Mouse (Mus musculus) splenic B cell, adult 2 months (primary cell): ENCODE results near the gene Ankra2.

Experiments
- DNase-seq: peaks from one replicate; pipeline ENCODE4 v3.0.0-alpha.2; 2011; ENCODE audit warnings: low read depth, low spot score
- H3K27me3 ChIP-seq: 2 replicates; pipeline ENCODE4 v1.6.1; 2012; ENCODE audit warnings: mild to moderate bottlenecking, low read length, moderate library complexity, mixed read lengths; ENCODE audit not compliant: control insufficient read depth, poor library complexity, insufficient read depth, severe bottlenecking
- H3K36me3 ChIP-seq: 2 replicates; pipeline ENCODE4 v1.6.1; 2012; ENCODE audit warnings: mild to moderate bottlenecking, low read length, moderate library complexity, mixed read lengths; ENCODE audit not compliant: control insufficient read depth, poor library complexity, insufficient read depth, severe bottlenecking

Ankra2 gene

GRCm38 (mm10) chr13:98262636-98263457 lies at the start of gene Ankra2, which contains the start of gene Utp15:
Gene Ankra2, plus strand, starts transcription at chr13:98263074.
Gene Utp15, minus strand, starts transcription at chr13:98263041.
- peaks cover 14% of the 10 kb centered on the region for H3K36me3 ChIP-seq
- H3K27me3 ChIP-seq: no peaks in the 10 kb centered on the region
- peak; percentile 99 for DNase-seq

- Histone ChIP-seq H3K36me3 (no peaks in the 10 kb centered on the region), H3K27me3 (no peaks in the 10 kb centered on the region)
- peak; percentile 11 for DNase-seq
Observed at GRCm38 (mm10) chr13:98222848-98223247, 40.0 kb upstream of the Ankra2 start.

- DNase-seq: no peak
- no peaks in the 10 kb centered on the region for H3K27me3 ChIP-seq
- H3K36me3 ChIP-seq: no peaks in the 10 kb centered on the region
Observed at GRCm38 (mm10) chr13:98226225-98226624, 36.6 kb upstream of the Ankra2 start.

- Histone ChIP-seq H3K36me3 (no peaks in the 10 kb centered on the region), H3K27me3 (no peaks in the 10 kb centered on the region)
- DNase-seq: no peak
Observed at GRCm38 (mm10) chr13:98230511-98230910, 32.4 kb upstream of the Ankra2 start.

GRCm38 (mm10) chr13:98235451-98235850 lies 27.4 kb upstream of the Ankra2 start:
- H3K36me3 ChIP-seq: no peaks in the 10 kb centered on the region
- H3K27me3 ChIP-seq: no peaks in the 10 kb centered on the region
- no peak for DNase-seq

- Histone ChIP-seq H3K27me3 (no peaks in the 10 kb centered on the region), H3K36me3 (no peaks in the 10 kb centered on the region)
- DNase-seq: peak; percentile 63
Observed at GRCm38 (mm10) chr13:98239978-98240641, 22.8 kb upstream of the Ankra2 start.

- no peak for DNase-seq
- Histone ChIP-seq H3K27me3 (no peaks in the 10 kb centered on the region), H3K36me3 (no peaks in the 10 kb centered on the region)
Observed at GRCm38 (mm10) chr13:98241531-98242282, 21.2 kb upstream of the Ankra2 start.

- H3K27me3 ChIP-seq: no peaks in the 10 kb centered on the region
- no peak for DNase-seq
- peaks cover 5% of the 10 kb centered on the region; the same call in 1 of the 2 replicates for H3K36me3 ChIP-seq
Observed at GRCm38 (mm10) chr13:98244571-98245350, 18.1 kb upstream of the Ankra2 start.

- no peak for DNase-seq
Observed at GRCm38 (mm10) chr13:98245386-98245785, 17.5 kb upstream of the Ankra2 start.

GRCm38 (mm10) chr13:98249594-98249993 lies 13.3 kb upstream of the Ankra2 start:
- DNase-seq: no peak
- no peaks in the 10 kb centered on the region for H3K27me3 ChIP-seq
- peaks cover 18% of the 10 kb centered on the region for H3K36me3 ChIP-seq

More at GRCm38 (mm10) chr13:98245386-98245785, 17.5 kb upstream of the Ankra2 start:
- H3K36me3 ChIP-seq: peaks cover 5% of the 10 kb centered on the region; the same call in 1 of the 2 replicates
- no peaks in the 10 kb centered on the region for H3K27me3 ChIP-seq

- Histone ChIP-seq H3K36me3 (peaks cover 32% of the 10 kb centered on the region), H3K27me3 (no peaks in the 10 kb centered on the region)
- no peak for DNase-seq
Observed at GRCm38 (mm10) chr13:98254921-98255320, 8.0 kb upstream of the Ankra2 start.

GRCm38 (mm10) chr13:98263458-98263987 lies 649 bp downstream of the Ankra2 start:
- H3K27me3 ChIP-seq: no peaks in the 10 kb centered on the region
- no peak for DNase-seq

GRCm38 (mm10) chr13:98264111-98264510 lies 1.2 kb downstream of the Ankra2 start:
- Histone ChIP-seq H3K36me3 (peaks cover 13% of the 10 kb centered on the region; the same call in 1 of the 2 replicates), H3K27me3 (no peaks in the 10 kb centered on the region)
- DNase-seq: peak; percentile 3

More at GRCm38 (mm10) chr13:98263458-98263987, 649 bp downstream of the Ankra2 start:
- H3K36me3 ChIP-seq: peaks cover 12% of the 10 kb centered on the region; the same call in 1 of the 2 replicates

- Histone ChIP-seq H3K36me3 (peaks cover 7% of the 10 kb centered on the region), H3K27me3 (no peaks in the 10 kb centered on the region)
- DNase-seq: no peak
Observed at GRCm38 (mm10) chr13:98274023-98274422, 11.1 kb downstream of the Ankra2 start.
